Mouse (Mus musculus) megakaryocyte, embryonic 14.5 days (primary cell): Measurements from ENCODE around the gene Drd3.

Experiments
- FLI1 ChIP-seq: IDR thresholded peaks from 2 replicates; pipeline ENCODE4 v1.6.1; 2012; ENCODE audit warnings: low read length, inconsistent platforms, mixed read lengths
- GATA1 ChIP-seq: IDR thresholded peaks from 3 replicates; pipeline ENCODE4 v1.6.1; 2012; ENCODE audit warnings: mixed read lengths, low read length, inconsistent platforms, borderline replicate concordance

- TF ChIP-seq FLI1 (no peak), GATA1 (no peak)
Measured at GRCm38 (mm10) chr16:43709062-43709413, 44.8 kb upstream of the Drd3 start.
